8 mouse cellular contexts compared by ENCODE assay signal in the genomic region with DNA sequence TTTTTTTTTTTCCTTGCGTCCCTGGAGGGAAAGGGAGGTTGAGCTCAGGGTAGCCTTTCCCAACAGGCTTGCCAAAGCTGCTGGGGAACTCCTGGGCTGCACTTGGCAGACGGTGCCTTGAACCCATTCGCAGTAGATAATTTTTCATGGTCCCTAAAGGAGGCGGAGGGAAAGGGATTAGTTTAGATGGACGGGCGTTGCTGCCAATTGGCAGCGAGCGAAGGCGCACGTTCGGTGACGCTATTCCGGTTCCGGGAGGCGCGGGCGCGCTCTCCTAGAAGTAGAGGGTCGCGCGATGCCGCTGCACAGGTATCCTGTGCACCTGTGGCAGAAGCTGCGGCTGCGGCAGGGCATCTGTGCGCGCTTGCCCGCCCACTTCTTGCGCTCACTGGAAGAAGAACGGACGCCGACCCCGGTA. TPM values are rescaled to one million over a fixed set of nuclear protein-coding genes. Genes with fewer than 3 reads are reported as not detected.
DNase-seq lines count a peak whose midpoint lies in the region; ATAC-seq and TF ChIP-seq lines count a peak whose summit lies in the region.

A gene (plus strand): TSS at position 234 of the 418 bp plus-strand sequence.

- H3K4me3 ChIP-seq in cortical plate, adult 2 months (ENCODE audit: insufficient read depth, low read length), result peak within 1 kb of the TSS; percentile 95
- H3K4me3 ChIP-seq in megakaryocyte, embryonic 14.5 days (replicated peaks), result peak within 1 kb of the TSS; percentile 94

- no peak within 1 kb of the TSS for H3K27ac ChIP-seq in cortical plate, adult 2 months (ENCODE audit: insufficient read depth, low read length)

- H3K27me3 ChIP-seq in megakaryocyte, embryonic 14.5 days (replicated peaks), result peaks cover 15% of the 10 kb centered on the region

- no peak for TF ChIP-seq CTCF in cortical plate, adult 2 months (IDR thresholded peaks at IDR 0.05; ENCODE audit: extremely low read depth, insufficient read depth, low read length)

- peak; percentile 99 for TF ChIP-seq POLR2A in cortical plate, adult 2 months (IDR thresholded peaks at IDR 0.05; ENCODE audit: extremely low read depth, insufficient read depth, low read length)

- peaks cover 4% of the 10 kb centered on the region; the same call in 1 of the 2 replicates for H3K4me1 ChIP-seq in cortical plate, adult 2 months (ENCODE audit: control insufficient read depth, insufficient read depth, low read length)
- peaks cover 63% of the 10 kb centered on the region for H3K4me1 ChIP-seq in megakaryocyte, embryonic 14.5 days

- no peaks in the 10 kb centered on the region for H3K9me3 ChIP-seq in megakaryocyte, embryonic 14.5 days

- DNase-seq in gastrocnemius, adult 8-10 months (ENCODE audit: low spot score in 2 of 2), result peak; percentile 81 to 85
- peak; percentile 99 for DNase-seq in hindlimb bud, embryonic 11.5 days (ENCODE audit: extremely low spot score, low read depth, low spot score)
- DNase-seq in left cerebral cortex, adult 8-10 months (ENCODE audit: low spot score in 2 of 2), result peak; percentile 74 to 89
- DNase-seq in right cerebral cortex, postnatal 10 days (ENCODE audit: low spot score in 2 of 2), result peak; percentile 97 to 98
- peak; percentile 83 for DNase-seq in urinary bladder, postnatal 25 days (ENCODE audit: low spot score)

- peak; percentile 88 for ATAC-seq in activated CD4-positive, CD25-positive, alpha-beta regulatory T cell, adult 4 months

- peaks cover 31% of the 10 kb centered on the region for H3K36me3 ChIP-seq in megakaryocyte, embryonic 14.5 days (replicated peaks; ENCODE audit: low read length)

RNA-seq across cellular contexts. Expression of the gene that starts here (rescaled TPM):
- 100 to 1,000 TPM; 111 to 135 TPM for polyA plus RNA-seq in activated CD4-positive, CD25-positive, alpha-beta regulatory T cell, adult 4 months (2017; shearing (Covaris generic))
- 96.3 and 101 TPM in 2 replicates for polyA plus RNA-seq in cortical plate, adult 2 months (2012; rRNA removed)
- 10 to 100 TPM; 62.7 to 72.1 (median 67.6) TPM for total RNA-seq in gastrocnemius, adult 8-10 months (2022)
- total RNA-seq in left cerebral cortex, adult 8-10 months (2022), result 10 to 100 TPM; 61.0 to 74.7 (median 62.8) TPM
- 104 and 138 TPM in 2 replicates for polyA plus RNA-seq in megakaryocyte, embryonic 14.5 days (2012; ENCODE audit: insufficient read depth, low replicate concordance)
